Mouse (Mus musculus) ZHBTc4 (cell line): ENCODE data around the gene Psen1.

ENCODE experiments used
- DNase-seq: peaks from one replicate; pipeline ENCODE4 v3.0.0-alpha.2; 2011; ENCODE audit warnings: low read depth, low spot score

The Psen1 gene

DNA sequence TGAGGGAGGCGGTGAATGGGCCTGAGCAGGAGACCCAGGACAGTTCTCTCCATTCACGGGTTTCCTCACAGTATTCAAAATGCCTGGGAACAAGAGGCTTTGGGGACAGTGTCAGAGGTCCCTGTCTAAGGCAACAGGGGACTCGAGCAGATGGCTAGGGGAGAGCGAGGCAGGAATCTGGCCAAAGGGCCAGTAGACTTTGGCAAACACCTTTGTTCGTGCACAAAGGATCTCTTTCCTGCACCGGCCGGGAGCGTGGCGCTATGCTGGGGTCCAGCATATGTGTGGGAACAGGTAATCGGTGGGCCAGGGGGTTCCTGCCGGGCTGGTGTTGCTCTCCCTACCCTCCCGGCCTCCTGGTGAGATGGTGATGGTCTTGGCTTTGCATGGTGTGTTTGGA is 87.7 kb downstream of the Psen1 start:
- DNase-seq: no peak

DNA sequence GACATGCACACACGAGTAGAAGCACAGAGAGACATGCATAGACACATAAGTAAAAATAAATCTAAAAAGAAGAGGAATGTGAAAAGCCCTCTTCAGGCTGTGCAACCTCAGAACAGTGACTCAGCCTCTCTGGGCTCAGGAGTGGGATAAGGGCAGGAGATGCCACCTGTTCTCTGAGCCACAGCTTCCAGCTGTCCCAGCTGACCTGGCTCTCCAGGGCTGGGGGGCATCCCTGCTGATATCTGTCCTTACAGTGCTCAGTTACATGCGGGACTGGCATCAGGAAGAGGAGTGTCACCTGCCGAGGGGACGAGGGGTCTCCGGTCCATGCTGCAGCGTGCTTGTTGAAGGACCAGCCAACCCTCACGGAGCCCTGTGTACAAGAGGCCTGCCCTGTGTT is 88.8 kb downstream of the Psen1 start:
- no peak for DNase-seq

DNA sequence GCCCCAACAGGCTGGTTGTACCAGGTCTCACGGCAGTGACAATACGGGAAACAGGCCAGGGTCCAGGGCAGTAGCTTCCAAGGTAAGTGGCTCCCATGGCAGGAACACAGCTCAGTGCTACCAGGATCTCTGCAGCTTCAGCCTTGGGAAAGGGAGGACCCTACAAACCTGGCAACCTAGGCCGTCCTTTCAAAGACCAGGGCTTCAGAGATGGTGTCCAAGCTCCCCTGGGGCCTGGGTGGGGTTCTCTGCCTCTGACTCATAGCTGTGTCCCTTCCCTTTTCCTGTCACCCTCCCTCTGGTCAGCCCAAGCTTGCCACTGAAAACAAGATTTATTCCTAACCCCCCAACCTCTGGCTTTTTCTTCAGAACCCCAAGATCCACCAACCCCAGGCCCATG is 92.2 kb downstream of the Psen1 start:
- DNase-seq: no peak

DNA sequence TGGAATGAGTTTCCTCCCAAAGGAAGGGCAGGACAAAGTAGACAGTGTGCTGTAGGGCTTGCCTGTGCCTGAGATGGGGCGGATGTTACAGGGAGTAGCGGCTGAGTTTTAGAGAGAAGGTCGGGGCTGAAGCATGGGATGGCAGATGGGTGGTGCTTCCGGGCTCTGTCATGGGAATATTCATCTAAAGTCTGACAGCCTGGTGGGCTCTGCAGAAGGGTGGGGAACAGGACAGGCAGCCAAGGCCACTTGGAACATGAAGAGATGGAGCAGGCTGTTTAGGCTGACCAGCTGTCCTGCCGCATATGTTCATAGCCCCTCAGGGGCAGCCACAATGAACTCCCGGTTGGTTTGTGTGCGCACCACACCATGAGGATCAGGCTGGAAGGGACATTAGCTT is 93.3 kb downstream of the Psen1 start:
- no peak for DNase-seq

DNA sequence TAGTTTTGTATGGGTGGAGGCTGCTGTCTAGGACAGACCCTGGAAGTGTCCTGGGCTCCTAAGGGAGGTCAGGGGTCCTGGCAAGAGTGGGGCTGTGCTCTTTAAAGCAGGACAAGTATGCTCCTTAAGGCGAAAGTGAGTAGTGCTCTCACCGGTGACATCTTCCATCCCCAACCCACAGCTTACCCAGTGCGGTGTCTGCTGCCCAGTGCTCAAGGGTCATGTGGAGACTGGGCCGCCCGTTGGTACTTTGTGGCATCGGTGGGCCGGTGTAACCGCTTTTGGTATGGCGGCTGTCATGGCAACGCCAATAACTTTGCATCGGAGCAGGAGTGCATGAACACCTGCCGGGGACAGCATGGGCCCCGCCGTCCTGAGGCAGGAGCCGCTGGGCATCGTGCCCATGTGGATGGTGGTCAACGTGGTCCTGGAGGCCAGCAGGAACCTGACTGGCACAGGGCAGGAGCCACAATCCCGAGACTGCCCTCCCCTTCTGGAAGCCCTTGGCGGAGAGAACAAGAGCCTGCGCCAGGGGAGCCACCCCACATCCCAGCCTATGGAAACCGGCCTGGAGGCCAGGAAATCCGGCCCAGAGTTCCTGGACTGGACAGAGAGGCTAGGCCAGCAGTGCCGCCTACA is 93.8 kb downstream of the Psen1 start:
- DNase-seq: peak; percentile 40

DNA sequence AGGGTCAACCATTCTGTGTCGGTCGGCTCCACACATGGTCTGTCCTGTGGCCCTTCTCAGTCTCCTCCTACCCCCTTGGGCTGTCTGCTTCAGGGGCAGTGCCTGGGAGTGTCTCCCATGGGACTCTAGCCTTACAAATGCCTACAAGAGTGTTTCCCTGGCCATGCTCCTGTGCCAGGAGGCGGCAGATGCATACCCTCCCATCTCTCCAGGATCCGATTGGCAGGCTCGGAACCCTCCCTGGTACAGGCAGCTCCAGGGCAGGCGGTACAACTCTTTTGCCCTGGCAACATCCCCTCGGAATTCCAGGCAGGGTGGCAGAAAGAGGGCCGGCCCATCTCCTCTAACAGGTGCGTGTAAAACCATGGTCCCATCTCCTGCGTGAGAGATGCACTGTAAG is 94.7 kb downstream of the Psen1 start:
- DNase-seq: no peak
